Mouse (Mus musculus) hindbrain, embryonic 12.5 days (tissue): ENCODE measurements around the gene Gm47985. TPM values are rescaled to one million over a fixed set of nuclear protein-coding genes. Genes with fewer than 3 reads are reported as not detected.

Source experiments
- ATAC-seq: fragments of 200-750 bp; cut with Nextera tagmentation; 2 replicates; pipeline ENCODE4 v1.8.0; 2017; ENCODE audit warnings: moderate TSS enrichment; ENCODE audit not compliant: low FRiP score
- H3K27ac ChIP-seq: fragments of 300-500 bp; sonication (generic); 2 replicates; pipeline ENCODE4 v1.5.1; 2016; ENCODE audit warnings: mild to moderate bottlenecking
- H3K27me3 ChIP-seq: fragments of 300-500 bp; sonication (generic); 2 replicates; pipeline ENCODE4 v1.6.1; 2016; ENCODE audit warnings: mild to moderate bottlenecking
- H3K36me3 ChIP-seq: fragments of 300-500 bp; sonication (generic); 2 replicates; pipeline ENCODE4 v1.6.1; 2016; ENCODE audit warnings: mild to moderate bottlenecking
- H3K4me1 ChIP-seq: fragments of 300-500 bp; sonication (generic); 2 replicates; pipeline ENCODE4 v1.6.1; 2016
- H3K4me2 ChIP-seq: fragments of 300-500 bp; sonication (generic); replicated peaks from 2 replicates; pipeline ENCODE4 v1.6.1; 2016; ENCODE audit warnings: mild to moderate bottlenecking
- H3K4me3 ChIP-seq: fragments of 300-500 bp; sonication (generic); 2 replicates; pipeline ENCODE4 v1.5.1; 2016; ENCODE audit warnings: mild to moderate bottlenecking
- H3K9ac ChIP-seq: fragments of 300-500 bp; sonication (generic); 2 replicates; pipeline ENCODE4 v1.6.1; 2016; ENCODE audit warnings: mild to moderate bottlenecking, moderate library complexity
- H3K9me3 ChIP-seq: fragments of 300-500 bp; sonication (generic); replicated peaks from 2 replicates; pipeline ENCODE4 v1.6.1; 2016; ENCODE audit warnings: mild to moderate bottlenecking
- WGBS: fragments of 180-500 bp; shearing (Covaris S2); methylation state at CpG from one replicate; pipeline ENCODE4 v1.1.7; 2016; 5-methylcytosine and 5-hydroxymethylcytosine counted together
- polyA plus RNA-seq: library from polyadenylated mRNA; unstranded; fragments of >200 nt; fragmentation: Nextera tagmentation; extraction: Ambion mirVana; gene quantifications from 2 replicates; pipeline ENCODE4 v1.2.1, GENCODE M21; 2016

Gm47985 gene
- polyA plus RNA-seq, 1 experiment from 2014 or later: 0.96 TPM

DNA sequence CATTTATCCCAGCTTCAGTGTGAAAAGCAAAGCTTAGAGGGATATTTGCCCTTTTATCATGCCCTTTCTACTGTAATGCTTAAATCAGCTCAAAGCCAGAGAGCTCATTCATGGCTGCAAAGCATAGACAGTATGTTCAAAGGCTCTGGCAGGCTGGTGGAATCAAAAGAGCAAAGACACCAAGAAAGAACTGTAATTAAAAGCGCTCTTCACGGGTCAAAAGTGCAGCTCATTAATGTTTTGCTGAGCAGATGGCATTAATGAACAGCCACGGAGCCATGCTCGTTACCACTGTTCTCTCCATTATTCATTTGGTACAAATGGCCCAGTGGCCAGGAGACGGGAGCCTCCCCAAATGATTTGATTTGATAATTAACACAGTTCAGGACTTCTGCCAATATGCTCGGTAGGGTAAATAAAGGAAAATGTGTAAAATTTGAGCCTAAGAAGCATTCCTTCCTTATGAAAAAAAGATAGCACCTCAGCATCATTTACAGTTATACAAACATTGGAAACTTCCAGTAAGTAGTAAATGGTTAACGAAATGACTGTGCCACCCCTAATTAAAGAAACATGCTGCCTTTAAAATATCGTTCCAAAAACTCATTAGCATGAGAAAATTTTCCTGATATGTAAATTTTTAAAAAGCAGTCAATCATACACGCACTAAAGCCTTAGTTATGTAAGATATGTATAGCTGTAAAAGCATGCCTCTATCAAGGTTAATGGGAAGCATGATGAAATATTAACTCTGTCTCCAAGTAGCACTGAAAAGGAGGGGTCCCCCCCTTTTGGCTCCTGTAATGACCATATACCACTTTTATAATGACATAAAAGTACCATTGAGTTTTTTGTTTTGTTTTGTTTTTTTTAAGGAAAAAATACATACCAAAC lies 24.1 kb upstream of the Gm47985 start:
- no peak overlapping the region for H3K4me2 ChIP-seq
- WGBS: 44% methylated on average over 9 of the region's 9 CpGs
- peak; percentile 85 for ATAC-seq
- H3K9ac ChIP-seq: no peak overlapping the region
- H3K9me3 ChIP-seq: no peaks in the 10 kb centered on the region
- H3K27me3 ChIP-seq: no peaks in the 10 kb centered on the region
- H3K36me3 ChIP-seq: no peaks in the 10 kb centered on the region
- peaks cover 6% of the 10 kb centered on the region for H3K4me1 ChIP-seq
- H3K4me3 ChIP-seq: no peak overlapping the region
- H3K27ac ChIP-seq: no peak overlapping the region; the same call in 1 of the 2 replicates

GRCm38 (mm10) chr1:151158857-151159510 lies 23.4 kb upstream of the Gm47985 start:
- ATAC-seq: no peak
- H3K4me1 ChIP-seq: peaks cover 6% of the 10 kb centered on the region

DNA sequence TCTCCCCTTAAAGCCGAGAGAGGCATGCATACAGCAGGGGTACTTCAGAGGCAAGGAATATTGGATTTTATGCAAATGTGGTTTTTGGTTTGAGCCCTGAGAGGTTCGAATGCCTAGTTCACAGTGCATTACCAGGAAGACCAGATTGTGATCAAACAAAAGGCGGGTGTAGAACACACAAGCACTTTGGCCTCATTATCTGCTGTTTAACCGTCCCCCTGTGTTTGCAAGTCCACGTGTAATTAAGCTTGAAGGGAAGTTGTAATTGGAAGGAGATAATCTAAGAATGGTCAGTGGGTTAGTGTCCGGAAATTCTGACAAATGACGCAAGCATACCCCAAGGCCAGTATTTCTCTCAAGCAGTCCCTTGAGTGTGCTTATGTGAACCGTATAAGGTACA lies 16.3 kb upstream of the Gm47985 start:
- Histone ChIP-seq H3K9me3 (no peaks in the 10 kb centered on the region), H3K4me3 (no peak overlapping the region), H3K36me3 (no peaks in the 10 kb centered on the region), H3K4me2 (no peak overlapping the region), H3K4me1 (peaks cover 17% of the 10 kb centered on the region), H3K9ac (no peak overlapping the region), H3K27ac (no peak overlapping the region), H3K27me3 (no peaks in the 10 kb centered on the region)
- ATAC-seq: no peak
- 45% methylated on average over 8 of the region's 8 CpGs for WGBS

More at GRCm38 (mm10) chr1:151158857-151159510, 23.4 kb upstream of the Gm47985 start:
- Histone ChIP-seq H3K4me3 (no peak overlapping the region), H3K27me3 (no peaks in the 10 kb centered on the region), H3K36me3 (no peaks in the 10 kb centered on the region), H3K27ac (no peak overlapping the region), H3K9ac (no peak overlapping the region), H3K4me2 (no peak overlapping the region), H3K9me3 (no peaks in the 10 kb centered on the region)
- WGBS: 88% methylated on average over 2 of the region's 2 CpGs

GRCm38 (mm10) chr1:151167297-151168047 lies 14.9 kb upstream of the Gm47985 start:
- H3K4me3 ChIP-seq: no peak overlapping the region
- peaks cover 17% of the 10 kb centered on the region for H3K4me1 ChIP-seq
- no peak overlapping the region for H3K27ac ChIP-seq
- H3K4me2 ChIP-seq: no peak overlapping the region
- H3K9me3 ChIP-seq: no peaks in the 10 kb centered on the region
- 17% methylated on average over 12 of the region's 12 CpGs for WGBS
- no peak overlapping the region for H3K9ac ChIP-seq
- ATAC-seq: peak; percentile 68
- no peaks in the 10 kb centered on the region for H3K27me3 ChIP-seq
- H3K36me3 ChIP-seq: no peaks in the 10 kb centered on the region

GRCm38 (mm10) chr1:151168637-151169036 lies 13.7 kb upstream of the Gm47985 start:
- Histone ChIP-seq H3K27me3 (no peaks in the 10 kb centered on the region), H3K36me3 (no peaks in the 10 kb centered on the region), H3K4me2 (no peak overlapping the region), H3K4me3 (no peak overlapping the region), H3K9ac (no peak overlapping the region), H3K9me3 (no peaks in the 10 kb centered on the region), H3K4me1 (peaks cover 17% of the 10 kb centered on the region), H3K27ac (no peak overlapping the region)
- 78% methylated on average over 3 of the region's 3 CpGs for WGBS
- no peak for ATAC-seq

GRCm38 (mm10) chr1:151171572-151172461 lies 10.5 kb upstream of the Gm47985 start:
- Histone ChIP-seq H3K4me1 (peaks cover 14% of the 10 kb centered on the region), H3K27me3 (no peaks in the 10 kb centered on the region), H3K4me2 (no peak overlapping the region), H3K27ac (no peak overlapping the region), H3K4me3 (no peak overlapping the region), H3K9me3 (no peaks in the 10 kb centered on the region), H3K9ac (no peak overlapping the region), H3K36me3 (no peaks in the 10 kb centered on the region)
- 78% methylated on average over 2 of the region's 2 CpGs for WGBS
- ATAC-seq: no peak

DNA sequence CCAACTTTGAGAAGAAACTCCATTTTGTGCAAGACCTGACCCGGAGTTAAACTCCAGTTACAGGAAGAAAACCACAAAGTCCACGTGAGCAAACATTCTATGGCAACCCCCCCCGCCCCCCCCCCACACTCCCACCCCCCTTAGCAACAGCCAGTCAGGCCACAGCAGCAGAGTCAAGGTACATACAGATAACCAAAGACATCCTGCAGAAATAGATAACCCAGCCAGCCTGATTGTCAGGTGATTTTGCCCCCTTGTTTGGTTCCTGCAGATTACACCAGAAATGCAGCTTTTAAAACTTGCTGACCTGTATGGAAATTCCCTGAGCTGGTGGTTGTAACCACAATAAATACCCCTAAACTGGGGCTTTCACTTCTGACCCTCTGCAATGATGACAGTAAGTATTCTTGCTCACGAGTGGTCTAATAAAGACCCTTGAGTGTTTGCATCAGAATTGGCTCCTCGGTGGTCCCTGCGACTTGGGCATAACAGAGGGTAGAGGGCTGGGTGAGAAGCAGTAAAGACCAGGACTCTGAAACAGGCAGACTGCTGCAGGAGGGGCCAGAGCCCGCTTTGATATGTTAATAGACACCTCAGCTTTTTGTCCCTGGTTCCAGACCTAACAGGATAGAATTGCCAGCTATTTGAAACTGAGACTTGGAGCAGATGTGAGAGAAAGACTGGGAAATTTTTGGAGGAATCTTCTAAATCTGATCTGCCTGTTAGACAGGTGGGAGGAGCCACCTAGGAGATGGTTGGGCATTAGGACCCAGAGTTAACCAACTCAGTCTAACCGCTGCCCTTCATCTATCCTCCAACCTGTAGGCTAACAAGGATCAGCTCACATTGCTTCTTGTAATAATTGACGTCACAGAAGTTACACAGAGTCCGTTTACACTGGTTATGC lies 5.1 kb upstream of the Gm47985 start:
- Histone ChIP-seq H3K27ac (no peak overlapping the region), H3K9ac (no peak overlapping the region)
- WGBS: 6% methylated on average over 9 of the region's 10 CpGs

DNA sequence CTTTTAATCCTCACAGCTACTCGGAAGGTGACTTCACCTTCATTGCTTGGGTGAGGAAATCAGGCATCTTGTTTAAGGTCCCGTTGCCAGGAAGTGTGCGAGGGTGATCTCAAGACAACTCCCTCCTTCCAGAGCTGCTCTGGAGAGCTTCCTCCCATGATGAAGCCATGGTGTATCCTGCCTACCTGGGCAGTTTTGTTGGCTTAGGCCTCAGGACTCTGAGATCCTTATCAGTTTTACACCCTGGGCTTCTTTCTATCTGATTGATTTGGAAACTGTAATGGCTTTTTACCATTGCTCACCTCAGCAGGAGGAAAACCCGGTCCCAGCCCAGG lies 4.4 kb upstream of the Gm47985 start:
- ATAC-seq: no peak
- no peak overlapping the region for H3K9ac ChIP-seq
- H3K36me3 ChIP-seq: no peaks in the 10 kb centered on the region
- H3K9me3 ChIP-seq: no peaks in the 10 kb centered on the region
- H3K27ac ChIP-seq: 0 out of 2 replicates have a peak overlapping the region, but pooled peaks have one; percentile 24
- no peaks in the 10 kb centered on the region for H3K27me3 ChIP-seq
- peaks cover 13% of the 10 kb centered on the region for H3K4me1 ChIP-seq
- 6% methylated on average over 4 of the region's 4 CpGs for WGBS
- peak overlapping the region; percentile 7 for H3K4me3 ChIP-seq
- peak overlapping the region; percentile 36 for H3K4me2 ChIP-seq

More for the DNA sequence above, 5.1 kb upstream of the Gm47985 start:
- H3K27me3 ChIP-seq: no peaks in the 10 kb centered on the region
- H3K4me1 ChIP-seq: peaks cover 13% of the 10 kb centered on the region
- peak overlapping the region; percentile 7 for H3K4me3 ChIP-seq
- H3K4me2 ChIP-seq: peak overlapping the region; percentile 36
- peak; percentile 68; the same call in 1 of the 2 replicates for ATAC-seq
- H3K36me3 ChIP-seq: no peaks in the 10 kb centered on the region
- no peaks in the 10 kb centered on the region for H3K9me3 ChIP-seq

- WGBS: 22% methylated on average over 2 of the region's 2 CpGs
- Histone ChIP-seq H3K36me3 (no peaks in the 10 kb centered on the region), H3K9me3 (no peaks in the 10 kb centered on the region), H3K27ac (no peak overlapping the region), H3K27me3 (no peaks in the 10 kb centered on the region), H3K9ac (no peak overlapping the region), H3K4me3 (no peak overlapping the region), H3K4me2 (no peak overlapping the region), H3K4me1 (peaks cover 13% of the 10 kb centered on the region)
- ATAC-seq: peak; percentile 68
These were observed 3.7 kb upstream of the Gm47985 start for GRCm38 (mm10) chr1:151178505-151179083.

GRCm38 (mm10) chr1:151180167-151180566 lies 2.2 kb upstream of the Gm47985 start:
- no peaks in the 10 kb centered on the region for H3K27me3 ChIP-seq
- H3K4me1 ChIP-seq: peaks cover 13% of the 10 kb centered on the region
- no peaks in the 10 kb centered on the region for H3K36me3 ChIP-seq
- H3K27ac ChIP-seq: no peak overlapping the region
- 85% methylated on average over 2 of the region's 2 CpGs for WGBS
- no peak overlapping the region for H3K4me3 ChIP-seq
- no peak overlapping the region for H3K9ac ChIP-seq
- H3K9me3 ChIP-seq: no peaks in the 10 kb centered on the region
- no peak overlapping the region for H3K4me2 ChIP-seq
- ATAC-seq: no peak
